Mouse (Mus musculus) heart, adult 8-10 months (tissue): ENCODE results near the gene Ifit1. TPM values are rescaled to one million over a fixed set of nuclear protein-coding genes. Genes with fewer than 3 reads are reported as not detected.
A peak's percentile ranks its signal among the peaks of the same experiment; 100 is the strongest.

ENCODE experiments used
- DNase-seq: peaks from one replicate; pipeline ENCODE4 v3.0.0; 2022; ENCODE audit warnings: low spot score
- total RNA-seq, 4 experiments: library from RNA; stranded (reverse); gene quantifications; 2 replicates each; pipeline ENCODE4 v1.2.4; 2022

The Ifit1 gene
- total RNA-seq, 4 experiments from 2014 or later = 0.90 to 1.3 (median 1.0) TPM

- DNase-seq = no peak
Measured at GRCm38 (mm10) chr19:34655227-34655805, 14.6 kb downstream of the Ifit1 start.

DNA sequence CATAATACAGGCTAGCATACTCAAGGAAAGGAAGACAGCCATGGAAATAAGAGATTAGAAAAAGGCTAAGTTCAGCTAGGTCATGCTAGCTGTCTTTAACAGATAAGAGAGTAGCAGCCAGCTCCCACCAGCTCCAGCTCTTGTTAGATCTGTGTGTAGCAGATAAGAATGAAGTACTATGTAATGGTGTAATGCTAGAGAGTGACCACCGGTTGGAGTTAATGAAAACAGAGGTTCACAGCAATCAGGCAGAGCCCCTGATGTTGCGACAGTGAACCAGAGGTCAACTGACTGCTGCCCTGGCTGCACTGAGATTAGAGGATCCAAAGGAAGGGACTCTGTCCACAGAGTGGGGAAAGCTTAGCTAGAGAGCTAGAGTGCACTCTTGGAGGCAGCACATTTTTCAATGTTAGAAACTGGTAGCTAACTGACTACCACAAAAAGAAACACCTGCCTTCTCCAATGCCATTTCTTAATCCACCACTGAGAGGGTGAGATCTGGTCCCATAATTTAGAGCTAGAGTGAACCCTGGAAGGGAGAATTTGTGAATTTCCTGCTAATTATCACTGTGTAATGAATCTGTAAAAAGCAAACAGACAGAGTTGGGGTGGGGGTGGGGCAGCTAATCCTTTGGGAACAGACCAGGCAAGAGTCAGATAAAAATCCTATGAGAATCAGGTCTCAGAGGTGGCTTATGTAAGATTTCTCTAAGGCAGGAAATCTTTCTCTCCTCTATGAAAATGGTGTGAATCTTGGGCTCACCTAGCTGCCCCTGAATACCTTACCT, 16.0 kb downstream of the Ifit1 start:
- no peak for DNase-seq

DNA sequence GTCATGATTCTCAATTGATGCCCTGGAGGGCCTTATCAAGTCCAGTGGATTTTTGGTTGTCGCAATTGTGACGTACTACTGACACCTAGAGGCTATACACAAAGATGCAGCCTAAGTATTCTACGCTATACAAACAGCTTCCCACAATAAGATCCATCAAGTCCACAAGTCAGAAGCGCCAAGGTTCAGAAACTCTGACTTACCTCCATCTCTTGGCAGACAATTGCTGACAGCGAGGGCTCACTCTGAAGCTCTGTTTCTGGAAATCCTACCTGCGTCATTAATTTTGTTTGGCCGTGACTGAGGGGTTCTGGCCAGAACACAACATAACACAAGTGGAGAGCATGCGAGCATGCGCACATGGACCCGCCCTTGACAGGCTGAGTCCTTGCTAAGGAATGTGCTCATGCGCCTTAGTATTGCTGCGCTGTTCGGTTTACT, 21.4 kb downstream of the Ifit1 start:
- DNase-seq = peak; percentile 66

DNA sequence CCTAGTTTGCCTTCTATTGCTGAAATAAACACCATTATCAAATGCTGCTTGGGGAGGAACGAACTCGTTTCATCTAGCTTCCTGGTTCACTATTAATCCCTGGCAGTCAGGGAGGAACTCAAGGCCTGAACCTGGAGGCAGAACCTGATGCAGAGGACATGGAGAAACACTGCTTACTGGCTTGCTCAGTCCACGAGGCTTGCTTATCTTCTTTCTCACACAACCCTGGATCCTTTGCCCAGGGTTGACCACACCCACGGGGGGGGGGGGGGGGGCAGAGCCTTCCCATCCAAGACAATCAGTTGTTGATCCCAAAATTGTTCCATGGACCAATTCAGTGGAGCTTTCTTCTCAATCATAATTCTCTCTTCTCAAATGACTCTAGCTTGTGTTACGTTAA, 22.1 kb downstream of the Ifit1 start:
- DNase-seq = no peak

DNA sequence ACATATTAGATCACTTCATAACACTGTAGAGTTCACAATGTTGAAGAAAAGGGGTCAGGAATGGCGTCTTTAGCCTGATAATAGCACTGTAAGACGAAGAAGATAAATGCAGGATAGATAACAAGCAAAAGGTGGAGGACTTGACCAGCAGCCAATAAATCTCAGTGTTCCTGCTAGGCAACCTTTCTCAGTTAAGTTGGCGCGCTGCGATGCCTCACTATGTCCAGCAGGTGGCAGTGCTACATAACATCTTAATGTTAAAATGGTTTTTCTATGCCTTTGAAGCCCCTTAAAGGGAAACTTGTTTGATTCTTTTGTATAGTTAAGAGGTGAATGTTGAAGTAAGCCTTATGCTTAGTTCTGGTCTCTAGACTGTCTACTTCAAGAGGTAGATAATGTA, 25.5 kb downstream of the Ifit1 start:
- peak; percentile 61 for DNase-seq

- peak; percentile 61 for DNase-seq
Measured at GRCm38 (mm10) chr19:34673476-34673875, 32.8 kb downstream of the Ifit1 start.

DNA sequence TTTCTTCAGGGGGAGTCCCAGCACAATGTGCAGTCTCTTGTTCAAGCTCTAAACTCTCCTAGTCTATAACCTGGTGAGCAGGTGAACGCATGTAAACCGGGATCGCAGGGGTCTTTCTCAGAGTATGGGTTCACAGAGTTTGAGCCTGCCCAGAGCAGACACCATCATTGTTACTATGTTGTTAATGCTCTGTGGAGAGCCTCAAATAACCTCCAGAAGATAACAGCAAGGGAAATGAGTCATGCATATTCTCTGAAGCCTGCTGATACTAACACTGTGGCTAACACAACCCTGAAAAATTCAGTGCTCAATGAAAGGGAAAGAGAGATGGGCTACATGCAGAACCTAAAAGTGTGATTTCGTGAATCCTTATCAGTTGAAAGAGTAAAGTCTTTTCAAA, 37.8 kb downstream of the Ifit1 start:
- DNase-seq = peak; percentile 16

GRCm38 (mm10) chr19:34684857-34685256, 44.2 kb downstream of the Ifit1 start:
- DNase-seq = no peak

GRCm38 (mm10) chr19:34685530-34685929, 44.9 kb downstream of the Ifit1 start:
- no peak for DNase-seq

DNA sequence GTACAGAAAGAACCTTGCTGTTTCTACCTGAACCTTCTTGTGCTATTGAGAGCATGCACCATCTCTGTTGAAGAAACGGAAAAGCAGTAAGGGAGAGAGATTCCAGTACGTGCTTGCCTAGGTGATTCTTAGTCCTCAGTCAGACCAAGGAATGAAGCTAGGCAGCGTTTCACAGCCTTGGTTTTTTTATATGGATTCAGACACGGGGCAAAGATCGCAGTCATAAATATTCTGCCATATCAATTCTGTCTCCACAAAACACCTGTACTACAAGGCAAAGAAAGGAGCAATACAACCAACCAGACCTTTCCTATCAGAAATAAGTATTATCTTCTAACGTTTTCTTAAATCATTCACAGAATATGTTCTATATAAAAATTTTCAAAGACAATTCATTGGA, 50.7 kb downstream of the Ifit1 start:
- DNase-seq = no peak

DNA sequence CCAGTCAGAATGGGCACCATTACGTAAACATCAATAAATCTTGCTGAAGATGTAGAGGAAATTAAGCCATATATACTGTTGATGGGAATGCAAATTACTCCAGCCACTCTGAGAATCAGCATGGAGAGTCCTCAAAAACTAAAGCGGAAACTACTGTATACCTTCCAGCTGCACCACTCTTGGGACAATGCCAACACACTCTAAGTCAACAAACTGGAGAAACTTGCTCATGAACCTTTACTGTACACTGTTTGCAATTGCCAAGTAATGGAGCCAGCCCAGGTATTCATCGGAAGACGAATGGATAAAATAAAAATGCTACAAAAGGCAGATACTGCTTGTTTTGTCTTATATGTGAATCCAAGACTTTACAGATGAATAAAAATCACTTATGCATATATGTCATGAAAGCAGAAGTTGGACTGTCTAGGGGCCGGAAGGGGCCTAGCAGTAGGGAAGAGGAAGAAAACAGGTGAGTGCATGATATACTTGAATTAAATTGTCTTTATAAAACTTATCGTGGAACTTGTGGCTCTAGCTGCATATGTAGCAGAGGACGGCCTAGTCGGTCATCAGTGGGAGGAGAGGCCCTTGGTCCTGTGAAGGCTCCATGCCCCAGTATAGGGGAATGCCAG, 55.8 kb downstream of the Ifit1 start:
- DNase-seq = no peak

DNA sequence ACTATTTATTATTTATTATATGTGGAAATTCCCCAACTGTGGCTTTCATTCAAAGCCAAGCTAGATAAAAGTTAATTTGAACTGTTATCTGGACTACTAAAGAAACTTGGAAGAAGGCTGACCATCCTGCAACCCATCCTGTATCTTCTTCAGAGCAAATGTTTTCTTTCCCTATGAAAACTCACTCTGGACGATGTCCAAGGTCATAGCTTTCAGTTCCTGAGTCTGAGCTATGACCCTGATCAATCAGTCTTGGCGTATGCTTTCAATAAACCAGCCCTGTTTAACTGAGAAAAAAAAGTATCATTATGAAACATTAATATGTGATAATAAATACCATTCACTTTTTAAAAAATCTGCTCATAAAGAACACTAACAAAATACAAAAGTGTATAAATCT, 56.8 kb downstream of the Ifit1 start:
- no peak for DNase-seq

- DNase-seq = no peak
Measured at GRCm38 (mm10) chr19:34698432-34698831, 57.8 kb downstream of the Ifit1 start.

- no peak for DNase-seq
Measured at GRCm38 (mm10) chr19:34698852-34699251, 58.2 kb downstream of the Ifit1 start.

DNA sequence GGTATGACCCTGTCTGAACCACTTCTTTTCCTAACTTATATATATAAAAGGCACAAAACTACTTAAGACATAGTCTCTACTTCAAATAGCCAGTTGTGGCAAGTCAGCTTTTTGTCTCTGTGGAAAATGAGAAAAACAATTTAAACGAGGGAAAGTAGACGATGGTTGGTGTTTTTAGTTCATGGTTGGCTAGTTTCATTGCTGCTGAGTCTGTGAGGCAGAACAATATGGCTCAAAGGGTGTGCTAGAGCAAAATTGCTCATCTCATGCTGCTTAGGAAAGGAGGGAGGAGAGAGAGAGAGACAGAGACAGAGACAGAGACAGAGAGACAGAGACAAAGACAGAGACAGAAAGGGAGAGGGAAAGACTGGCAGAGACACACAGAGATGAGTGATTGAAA, 58.6 kb downstream of the Ifit1 start:
- DNase-seq = no peak

Other genes with a start within 250 kb of the Ifit1 start
- gene Ch25h, start 165.7 kb upstream of the Ifit1 start, total RNA-seq = under 1 TPM in 3 of 4 experiments, not detected in 1; 0.44 to 0.69 (median 0.44) TPM
- 10 to 100 TPM; 22.6 to 27.5 (median 24.7) TPM for gene Lipa, start 113.4 kb upstream of the Ifit1 start, total RNA-seq
- 1 to 10 TPM; 3.2 to 4.4 (median 3.7) TPM for gene Ifit2, start 90.2 kb upstream of the Ifit1 start, total RNA-seq
- 1 to 10 TPM; 1.8 to 4.4 (median 3.9) TPM for gene Ifit3, start 57.3 kb upstream of the Ifit1 start, total RNA-seq
- 1 to 10 TPM; 1.4 to 3.8 (median 2.1) TPM for gene Ifit1bl1, start 38.9 kb upstream of the Ifit1 start, total RNA-seq
- 1 to 10 TPM; 1.4 to 1.8 (median 1.5) TPM for gene Ifit3b, start 32.9 kb upstream of the Ifit1 start, total RNA-seq
- gene Ifit1bl2, start 128 bp upstream of the Ifit1 start, total RNA-seq = 1 to 10 TPM; 1.2 to 2.1 (median 1.8) TPM
- 1 to 10 TPM; 1.2 to 3.3 (median 2.1) TPM for gene Slc16a12, start 106.4 kb downstream of the Ifit1 start, total RNA-seq
- 10 to 100 TPM; 40.7 to 48.9 (median 45.0) TPM for gene Pank1, start 238.6 kb downstream of the Ifit1 start, total RNA-seq